9 mouse cellular contexts compared by ENCODE assay signal in genomic region chr12:55388478-55388877, GRCm38 (mm10). TPM values are rescaled to one million over a fixed set of nuclear protein-coding genes. Genes with fewer than 3 reads are reported as not detected.
DNase-seq lines count a peak whose midpoint lies in the region; ATAC-seq lines count a peak whose summit lies in the region.
"Had no signal": no experiment of that assay in that cellular context is flagged by ENCODE, and none has a peak within 500 bp of the region (broad histone marks: within the 10 kb centered on the region; RNA-seq: fewer than 3 reads in every experiment).

No protein-coding gene starts in this region.

- no peak overlapping the region for H3K4me2 ChIP-seq in liver, embryonic 11.5 days
- H3K4me2 ChIP-seq: midbrain, embryonic 12.5 days had no signal

- no peak overlapping the region for H3K4me3 ChIP-seq in liver, embryonic 11.5 days (ENCODE audit: low read depth, low read length)
- H3K4me3 ChIP-seq: erythroblast, embryonic 14.5 days; midbrain, embryonic 12.5 days had no signal

- H3K36me3 ChIP-seq in liver, embryonic 11.5 days (ENCODE audit: control insufficient read depth, insufficient read depth, low read length): no peaks in the 10 kb centered on the region
- H3K36me3 ChIP-seq: midbrain, embryonic 12.5 days had no signal

- no peaks in the 10 kb centered on the region for H3K27me3 ChIP-seq in liver, embryonic 11.5 days (replicated peaks; ENCODE audit: control insufficient read depth, insufficient read depth, low read length)

- DNase-seq in ovary, postnatal 36 days (ENCODE audit: low spot score): peak; percentile 38
- no peak for DNase-seq in ovary, postnatal 14 days (ENCODE audit: low spot score)
- peak; percentile 45 for DNase-seq in adipocyte (ENCODE audit: low spot score)
- DNase-seq in heart, postnatal 10 days: peak; percentile 50 to 66
- no peak for DNase-seq in liver, embryonic 11.5 days (ENCODE audit: low spot score)
- DNase-seq in retina, embryonic 14.5 days (ENCODE audit: low spot score): peak; percentile 48
- no peak for DNase-seq in cerebellum, adult 8-10 months

- H3K9ac ChIP-seq in liver, embryonic 11.5 days (ENCODE audit: low read depth, low read length): no peak overlapping the region

- H3K4me1 ChIP-seq in liver, embryonic 11.5 days (replicated peaks; ENCODE audit: control insufficient read depth, insufficient read depth, low read length): peaks cover 5% of the 10 kb centered on the region

- ATAC-seq in liver, embryonic 11.5 days (replicated peaks; ENCODE audit: low FRiP score): peak; percentile 18

- H3K27ac ChIP-seq in liver, embryonic 11.5 days (ENCODE audit: low read depth, low read length): no peak overlapping the region
- H3K27ac ChIP-seq: midbrain, embryonic 12.5 days had no signal

- 49% methylated on average over 6 of the region's 6 CpGs for WGBS in liver, embryonic 11.5 days

- intact Hi-C loops in heart, postnatal 10 days (cut with DNase I): no loop called here

- no peaks in the 10 kb centered on the region for H3K9me3 ChIP-seq in liver, embryonic 11.5 days (ENCODE audit: control insufficient read depth, low read length)
- H3K9me3 ChIP-seq: midbrain, embryonic 12.5 days had no signal

RNA-seq across cellular contexts. Expression of gene Psma6, which starts 4.5 kb away (rescaled TPM):
- 100 to 1,000 TPM; 196 to 197 TPM for total RNA-seq in heart, postnatal 10 days (2021)
- polyA plus RNA-seq in liver, embryonic 11.5 days (2014; fragmentation: Nextera tagmentation; extraction: Ambion mirVana): 410 and 426 TPM in 2 replicates

Comparison
In these comparisons a context has a peak if more than half of its experiments do, and no peak if none do; other contexts are left out.
1. DNase-seq: peak in ovary, postnatal 36 days (single experiment), adipocyte (single experiment), heart, postnatal 10 days (2 of 2) and retina, embryonic 14.5 days (single experiment); none in ovary, postnatal 14 days (single experiment), liver, embryonic 11.5 days (single experiment) and cerebellum, adult 8-10 months (single experiment).